Mouse (Mus musculus) liver, adult 2 months (tissue): Measurements from ENCODE around the gene Hsf2bp. TPM values are rescaled to one million over a fixed set of nuclear protein-coding genes. Genes with fewer than 3 reads are reported as not detected.

ENCODE experiments used
- DNase-seq: peaks from one replicate; pipeline ENCODE4 v3.0.0-alpha.2; 2011; ENCODE audit warnings: low read depth, low spot score; ENCODE audit errors: extremely low read depth
- H3K27ac ChIP-seq: fragments of 200-500 bp; replicated peaks from 2 replicates; pipeline ENCODE4 v1.5.1; 2012; ENCODE audit warnings: low read depth, mild to moderate bottlenecking, control low read depth, inconsistent platforms, low read length; ENCODE audit not compliant: insufficient read depth
- H3K27me3 ChIP-seq: fragments of 200-500 bp; 2 replicates; pipeline ENCODE4 v1.6.1; 2012; ENCODE audit warnings: mild to moderate bottlenecking, moderate library complexity, low read length, inconsistent platforms; ENCODE audit not compliant: control insufficient read depth, insufficient read depth
- H3K36me3 ChIP-seq: fragments of 200-500 bp; 2 replicates; pipeline ENCODE4 v1.6.1; 2012; ENCODE audit warnings: low read length, inconsistent platforms; ENCODE audit not compliant: control insufficient read depth, insufficient read depth
- H3K4me1 ChIP-seq: fragments of 200-500 bp; 2 replicates; pipeline ENCODE4 v1.6.1; 2011; ENCODE audit warnings: low read length; ENCODE audit not compliant: control insufficient read depth, insufficient read depth
- H3K4me3 ChIP-seq: fragments of 200-500 bp; 2 replicates; pipeline ENCODE4 v1.5.1; 2011; ENCODE audit warnings: low read depth, mild to moderate bottlenecking, control low read depth, low read length, moderate library complexity; ENCODE audit not compliant: insufficient read depth
- H3K79me2 ChIP-seq: fragments of 200-500 bp; 2 replicates; pipeline ENCODE4 v1.6.1; 2012; ENCODE audit warnings: inconsistent platforms, mild to moderate bottlenecking, low read length, moderate library complexity; ENCODE audit not compliant: control insufficient read depth, insufficient read depth
- H3K9ac ChIP-seq: fragments of 200-500 bp; 2 replicates; pipeline ENCODE4 v1.6.1; 2012; ENCODE audit warnings: low read depth, mild to moderate bottlenecking, control low read depth, inconsistent platforms, low read length
- CTCF ChIP-seq: fragments of 200-500 bp; IDR thresholded peaks from 2 replicates; pipeline ENCODE4 v1.5.1; 2011; ENCODE audit warnings: low read depth, low read length, control low read depth
- POLR2A ChIP-seq: fragments of 200-500 bp; IDR thresholded peaks from 2 replicates; pipeline ENCODE4 v1.6.1; 2011; ENCODE audit warnings: low read length, control low read depth; ENCODE audit not compliant: insufficient read depth; ENCODE audit errors: extremely low read depth
- WGBS: fragments of 180-500 bp; shearing (Covaris S2); methylation state at CpG from one replicate; pipeline ENCODE4 v1.1.7; 2018; 5-methylcytosine and 5-hydroxymethylcytosine counted together
- polyA plus RNA-seq: library from polyadenylated mRNA; depleted of rRNA; stranded (reverse); fragments of >200 nt; gene quantifications from 2 replicates; pipeline ENCODE4 v1.2.3, GENCODE M21; 2012
- total RNA-seq: library from RNA; depleted of rRNA; stranded (reverse); fragments of >200 nt; gene quantifications from 2 replicates; pipeline ENCODE4 v1.2.3, GENCODE M21; 2014

The Hsf2bp gene
- total and polyA plus RNA-seq, 2 experiments, result 0.18 to 0.46 TPM

- 98% methylated on average over 2 of the region's 2 CpGs for WGBS
- no peak overlapping the region for H3K4me3 ChIP-seq
- H3K27me3 ChIP-seq, result no peaks in the 10 kb centered on the region
- H3K9ac ChIP-seq, result no peak overlapping the region
- H3K4me1 ChIP-seq, result no peaks in the 10 kb centered on the region
- DNase-seq, result no peak
- no peak overlapping the region for H3K27ac ChIP-seq
- H3K36me3 ChIP-seq, result peaks cover 9% of the 10 kb centered on the region; the same call in 1 of the 2 replicates
- TF ChIP-seq POLR2A, result no peak
- TF ChIP-seq CTCF, result no peak
- H3K79me2 ChIP-seq, result no peaks in the 10 kb centered on the region
Observed at GRCm38 (mm10) chr17:32057843-32058242, 21.7 kb upstream of the Hsf2bp start.

GRCm38 (mm10) chr17:32053677-32054076 lies 17.5 kb upstream of the Hsf2bp start:
- TF ChIP-seq POLR2A (no peak), CTCF (no peak)
- Histone ChIP-seq H3K79me2 (no peaks in the 10 kb centered on the region), H3K36me3 (peaks cover 8% of the 10 kb centered on the region), H3K27me3 (no peaks in the 10 kb centered on the region), H3K4me1 (no peaks in the 10 kb centered on the region), H3K4me3 (no peak overlapping the region), H3K9ac (no peak overlapping the region), H3K27ac (no peak overlapping the region)
- 79% methylated on average over 5 of the region's 5 CpGs for WGBS
- DNase-seq, result no peak

- Histone ChIP-seq H3K36me3 (peaks cover 7% of the 10 kb centered on the region), H3K27me3 (no peaks in the 10 kb centered on the region)
Observed at GRCm38 (mm10) chr17:32052237-32053080, 16.3 kb upstream of the Hsf2bp start.

GRCm38 (mm10) chr17:32050609-32051008 lies 14.5 kb upstream of the Hsf2bp start:
- no peak for DNase-seq
- 96% methylated on average over 6 of the region's 6 CpGs for WGBS
- Histone ChIP-seq H3K4me1 (no peaks in the 10 kb centered on the region), H3K27me3 (no peaks in the 10 kb centered on the region), H3K4me3 (no peak overlapping the region), H3K79me2 (no peaks in the 10 kb centered on the region), H3K9ac (no peak overlapping the region), H3K27ac (no peak overlapping the region), H3K36me3 (peaks cover 4% of the 10 kb centered on the region; the same call in 1 of the 2 replicates)
- TF ChIP-seq POLR2A, result no peak

More at GRCm38 (mm10) chr17:32052237-32053080, 16.3 kb upstream of the Hsf2bp start:
- H3K4me3 ChIP-seq, result no peak overlapping the region
- H3K79me2 ChIP-seq, result no peaks in the 10 kb centered on the region
- H3K27ac ChIP-seq, result no peak overlapping the region
- WGBS, result 82% methylated on average over 5 of the region's 5 CpGs
- no peak for DNase-seq
- H3K9ac ChIP-seq, result no peak overlapping the region
- H3K4me1 ChIP-seq, result no peaks in the 10 kb centered on the region
- TF ChIP-seq CTCF, result no peak
- no peak for TF ChIP-seq POLR2A

- TF ChIP-seq POLR2A (no peak), CTCF (no peak)
- H3K4me1 ChIP-seq, result no peaks in the 10 kb centered on the region
- no peak overlapping the region for H3K4me3 ChIP-seq
- WGBS, result 97% methylated on average over 4 of the region's 4 CpGs
- H3K79me2 ChIP-seq, result no peaks in the 10 kb centered on the region
- H3K27me3 ChIP-seq, result no peaks in the 10 kb centered on the region
- DNase-seq, result no peak
- peaks cover 4% of the 10 kb centered on the region; the same call in 1 of the 2 replicates for H3K36me3 ChIP-seq
- no peak overlapping the region for H3K27ac ChIP-seq
- H3K9ac ChIP-seq, result no peak overlapping the region
Observed at GRCm38 (mm10) chr17:32049914-32050313, 13.8 kb upstream of the Hsf2bp start.

- H3K36me3 ChIP-seq, result peaks cover 4% of the 10 kb centered on the region; the same call in 1 of the 2 replicates
- no peaks in the 10 kb centered on the region for H3K4me1 ChIP-seq
- no peak for DNase-seq
- no peak overlapping the region for H3K4me3 ChIP-seq
- WGBS, result 96% methylated on average over 5 of the region's 5 CpGs
- no peak overlapping the region for H3K9ac ChIP-seq
- no peaks in the 10 kb centered on the region for H3K27me3 ChIP-seq
- TF ChIP-seq POLR2A, result no peak
- no peak for TF ChIP-seq CTCF
- H3K27ac ChIP-seq, result no peak overlapping the region
- H3K79me2 ChIP-seq, result no peaks in the 10 kb centered on the region
Observed at GRCm38 (mm10) chr17:32048351-32048750, 12.2 kb upstream of the Hsf2bp start.
